Mouse (Mus musculus) liver, embryonic 12.5 days (tissue): Measurements from ENCODE around the gene Slc4a3. TPM values are rescaled to one million over a fixed set of nuclear protein-coding genes. Genes with fewer than 3 reads are reported as not detected.
A peak's percentile ranks its signal among the peaks of the same experiment; 100 is the strongest.

ENCODE experiments used
- ATAC-seq: fragments of 200-750 bp; cut with Nextera tagmentation; 2 replicates; pipeline ENCODE4 v1.8.0; 2017; ENCODE audit warnings: moderate number of reproducible peaks, mild to moderate bottlenecking, moderate library complexity
- H3K27ac ChIP-seq: fragments of 300-500 bp; sonication (generic); 2 replicates; pipeline ENCODE4 v1.5.1; 2016; ENCODE audit warnings: mild to moderate bottlenecking
- H3K27me3 ChIP-seq: fragments of 300-500 bp; sonication (generic); replicated peaks from 2 replicates; pipeline ENCODE4 v1.6.1; 2016; ENCODE audit warnings: mild to moderate bottlenecking, moderate library complexity
- H3K36me3 ChIP-seq: fragments of 300-500 bp; sonication (generic); 2 replicates; pipeline ENCODE4 v1.6.1; 2016; ENCODE audit warnings: mild to moderate bottlenecking, moderate library complexity
- H3K4me1 ChIP-seq: fragments of 300-500 bp; sonication (generic); 2 replicates; pipeline ENCODE4 v1.6.1; 2016
- H3K4me2 ChIP-seq: fragments of 300-500 bp; sonication (generic); 2 replicates; pipeline ENCODE4 v1.6.1; 2016; ENCODE audit warnings: mild to moderate bottlenecking, moderate library complexity
- H3K4me3 ChIP-seq: fragments of 300-500 bp; sonication (generic); 2 replicates; pipeline ENCODE4 v1.5.1; 2016; ENCODE audit warnings: mild to moderate bottlenecking, moderate library complexity
- H3K9ac ChIP-seq: fragments of 300-500 bp; sonication (generic); 2 replicates; pipeline ENCODE4 v1.6.1; 2016; ENCODE audit warnings: mild to moderate bottlenecking, moderate library complexity
- H3K9me3 ChIP-seq: fragments of 300-500 bp; sonication (generic); replicated peaks from 2 replicates; pipeline ENCODE4 v1.6.1; 2016; ENCODE audit warnings: mild to moderate bottlenecking, moderate library complexity
- WGBS: fragments of 180-500 bp; shearing (Covaris S2); methylation state at CpG from one replicate; pipeline ENCODE4 v1.1.7; 2016; ENCODE audit not compliant: insufficient replicate concordance; 5-methylcytosine and 5-hydroxymethylcytosine counted together
- polyA plus RNA-seq: library from polyadenylated mRNA; unstranded; fragments of >200 nt; fragmentation: Nextera tagmentation; extraction: Ambion mirVana; gene quantifications from 2 replicates; pipeline ENCODE4 v1.2.1, GENCODE M21; 2016

Slc4a3 gene
- polyA plus RNA-seq, 1 experiment from 2014 or later = 2.4 TPM

GRCm38 (mm10) chr1:75555680-75556079, 9.6 kb downstream of the Slc4a3 start:
- Histone ChIP-seq H3K36me3 (no peaks in the 10 kb centered on the region; the same call in 1 of the 2 replicates), H3K9ac (no peak overlapping the region), H3K4me1 (peaks cover 4% of the 10 kb centered on the region; the same call in 1 of the 2 replicates), H3K9me3 (no peaks in the 10 kb centered on the region), H3K4me2 (no peak overlapping the region), H3K27me3 (peaks cover 45% of the 10 kb centered on the region), H3K4me3 (no peak overlapping the region), H3K27ac (no peak overlapping the region)
- ATAC-seq = no peak
- WGBS = 69% methylated on average over 7 of the region's 7 CpGs

- Histone ChIP-seq H3K36me3 (no peaks in the 10 kb centered on the region; the same call in 1 of the 2 replicates), H3K4me2 (no peak overlapping the region), H3K9me3 (no peaks in the 10 kb centered on the region), H3K4me1 (peaks cover 4% of the 10 kb centered on the region; the same call in 1 of the 2 replicates), H3K27ac (no peak overlapping the region), H3K27me3 (peaks cover 45% of the 10 kb centered on the region), H3K4me3 (no peak overlapping the region), H3K9ac (no peak overlapping the region)
- WGBS = 75% methylated on average over 9 of the region's 9 CpGs
- ATAC-seq = no peak
Measured at GRCm38 (mm10) chr1:75556143-75556781, 10.2 kb downstream of the Slc4a3 start.

GRCm38 (mm10) chr1:75557041-75557440, 11.0 kb downstream of the Slc4a3 start:
- 74% methylated on average over 7 of the region's 7 CpGs for WGBS
- Histone ChIP-seq H3K4me1 (peaks cover 4% of the 10 kb centered on the region; the same call in 1 of the 2 replicates), H3K27me3 (peaks cover 41% of the 10 kb centered on the region), H3K36me3 (no peaks in the 10 kb centered on the region; the same call in 1 of the 2 replicates), H3K27ac (no peak overlapping the region), H3K9me3 (no peaks in the 10 kb centered on the region), H3K9ac (no peak overlapping the region), H3K4me2 (no peak overlapping the region), H3K4me3 (no peak overlapping the region)
- ATAC-seq = no peak

- no peak overlapping the region for H3K9ac ChIP-seq
- WGBS = 66% methylated on average over 18 of the region's 18 CpGs
- ATAC-seq = no peak
- H3K4me3 ChIP-seq = no peak overlapping the region
- H3K4me1 ChIP-seq = peaks cover 4% of the 10 kb centered on the region; the same call in 1 of the 2 replicates
- no peaks in the 10 kb centered on the region for H3K36me3 ChIP-seq
- H3K4me2 ChIP-seq = no peak overlapping the region
- H3K27me3 ChIP-seq = peaks cover 50% of the 10 kb centered on the region
- H3K9me3 ChIP-seq = no peaks in the 10 kb centered on the region
- H3K27ac ChIP-seq = no peak overlapping the region
Measured at GRCm38 (mm10) chr1:75558388-75559178, 12.5 kb downstream of the Slc4a3 start.

- WGBS = 9% methylated on average over 17 of the region's 17 CpGs
- peaks cover 4% of the 10 kb centered on the region; the same call in 1 of the 2 replicates for H3K4me1 ChIP-seq
- no peaks in the 10 kb centered on the region for H3K9me3 ChIP-seq
- no peak overlapping the region for H3K9ac ChIP-seq
- H3K4me3 ChIP-seq = no peak overlapping the region
- ATAC-seq = peak; percentile 66
- H3K4me2 ChIP-seq = 0 out of 2 replicates have a peak overlapping the region, but pooled peaks have one; percentile 8
- H3K27ac ChIP-seq = no peak overlapping the region
- no peaks in the 10 kb centered on the region for H3K36me3 ChIP-seq
- H3K27me3 ChIP-seq = peaks cover 57% of the 10 kb centered on the region
Measured at GRCm38 (mm10) chr1:75559212-75559925, 13.3 kb downstream of the Slc4a3 start.

- no peaks in the 10 kb centered on the region for H3K36me3 ChIP-seq
- H3K9ac ChIP-seq = no peak overlapping the region
- 59% methylated on average over 12 of the region's 12 CpGs for WGBS
- no peaks in the 10 kb centered on the region for H3K9me3 ChIP-seq
- H3K4me1 ChIP-seq = peaks cover 4% of the 10 kb centered on the region; the same call in 1 of the 2 replicates
- no peak overlapping the region for H3K4me2 ChIP-seq
- H3K4me3 ChIP-seq = no peak overlapping the region
- H3K27me3 ChIP-seq = peaks cover 66% of the 10 kb centered on the region
- H3K27ac ChIP-seq = no peak overlapping the region
- ATAC-seq = no peak
Measured at GRCm38 (mm10) chr1:75560206-75560913, 14.3 kb downstream of the Slc4a3 start.

- no peaks in the 10 kb centered on the region for H3K9me3 ChIP-seq
- H3K4me1 ChIP-seq = peaks cover 4% of the 10 kb centered on the region; the same call in 1 of the 2 replicates
- H3K27me3 ChIP-seq = peaks cover 64% of the 10 kb centered on the region
- H3K4me2 ChIP-seq = no peak overlapping the region
- H3K4me3 ChIP-seq = no peak overlapping the region
- no peaks in the 10 kb centered on the region for H3K36me3 ChIP-seq
- no peak overlapping the region for H3K9ac ChIP-seq
- H3K27ac ChIP-seq = no peak overlapping the region
- ATAC-seq = no peak
- 31% methylated on average over 4 of the region's 4 CpGs for WGBS
Measured at GRCm38 (mm10) chr1:75561221-75561897, 15.3 kb downstream of the Slc4a3 start.

GRCm38 (mm10) chr1:75561898-75562238, 15.8 kb downstream of the Slc4a3 start:
- ATAC-seq = no peak
- H3K9me3 ChIP-seq = no peaks in the 10 kb centered on the region
- no peak overlapping the region for H3K4me2 ChIP-seq
- H3K9ac ChIP-seq = no peak overlapping the region
- H3K27ac ChIP-seq = no peak overlapping the region
- peaks cover 60% of the 10 kb centered on the region for H3K27me3 ChIP-seq
- WGBS = 55% methylated on average over 1 of the region's 1 CpGs
- peaks cover 4% of the 10 kb centered on the region; the same call in 1 of the 2 replicates for H3K4me1 ChIP-seq
- no peak overlapping the region for H3K4me3 ChIP-seq
- H3K36me3 ChIP-seq = no peaks in the 10 kb centered on the region

GRCm38 (mm10) chr1:75564102-75564501, 18.0 kb downstream of the Slc4a3 start:
- H3K27ac ChIP-seq = no peak overlapping the region
- H3K27me3 ChIP-seq = peaks cover 45% of the 10 kb centered on the region
- H3K9ac ChIP-seq = no peak overlapping the region
- H3K4me1 ChIP-seq = peaks cover 3% of the 10 kb centered on the region; the same call in 1 of the 2 replicates
- no peak overlapping the region for H3K4me3 ChIP-seq
- no peak overlapping the region for H3K4me2 ChIP-seq
- H3K36me3 ChIP-seq = no peaks in the 10 kb centered on the region
- no peaks in the 10 kb centered on the region for H3K9me3 ChIP-seq
- no peak for ATAC-seq
- WGBS = 56% methylated on average over 2 of the region's 2 CpGs

- peaks cover 39% of the 10 kb centered on the region for H3K27me3 ChIP-seq
- no peaks in the 10 kb centered on the region for H3K9me3 ChIP-seq
- ATAC-seq = no peak
- H3K4me1 ChIP-seq = no peaks in the 10 kb centered on the region
- H3K9ac ChIP-seq = no peak overlapping the region
- no peaks in the 10 kb centered on the region for H3K36me3 ChIP-seq
- WGBS = 47% methylated on average over 5 of the region's 5 CpGs
- H3K4me3 ChIP-seq = no peak overlapping the region
- no peak overlapping the region for H3K4me2 ChIP-seq
- no peak overlapping the region for H3K27ac ChIP-seq
Measured at GRCm38 (mm10) chr1:75564916-75565315, 18.9 kb downstream of the Slc4a3 start.

GRCm38 (mm10) chr1:75565616-75566015, 19.6 kb downstream of the Slc4a3 start:
- 41% methylated on average over 9 of the region's 9 CpGs for WGBS
- Histone ChIP-seq H3K9ac (no peak overlapping the region), H3K27me3 (peaks cover 36% of the 10 kb centered on the region), H3K9me3 (no peaks in the 10 kb centered on the region), H3K36me3 (no peaks in the 10 kb centered on the region), H3K4me1 (no peaks in the 10 kb centered on the region), H3K27ac (no peak overlapping the region), H3K4me3 (no peak overlapping the region), H3K4me2 (no peak overlapping the region)
- ATAC-seq = no peak
